Mouse (Mus musculus): Measurements from ENCODE around the gene Tmem151b. TPM values are rescaled to one million over a fixed set of nuclear protein-coding genes. Genes with fewer than 3 reads are reported as not detected.

Tmem151b gene
- 0.06 TPM for polyA plus RNA-seq (2017; shearing (Covaris generic))

DNA sequence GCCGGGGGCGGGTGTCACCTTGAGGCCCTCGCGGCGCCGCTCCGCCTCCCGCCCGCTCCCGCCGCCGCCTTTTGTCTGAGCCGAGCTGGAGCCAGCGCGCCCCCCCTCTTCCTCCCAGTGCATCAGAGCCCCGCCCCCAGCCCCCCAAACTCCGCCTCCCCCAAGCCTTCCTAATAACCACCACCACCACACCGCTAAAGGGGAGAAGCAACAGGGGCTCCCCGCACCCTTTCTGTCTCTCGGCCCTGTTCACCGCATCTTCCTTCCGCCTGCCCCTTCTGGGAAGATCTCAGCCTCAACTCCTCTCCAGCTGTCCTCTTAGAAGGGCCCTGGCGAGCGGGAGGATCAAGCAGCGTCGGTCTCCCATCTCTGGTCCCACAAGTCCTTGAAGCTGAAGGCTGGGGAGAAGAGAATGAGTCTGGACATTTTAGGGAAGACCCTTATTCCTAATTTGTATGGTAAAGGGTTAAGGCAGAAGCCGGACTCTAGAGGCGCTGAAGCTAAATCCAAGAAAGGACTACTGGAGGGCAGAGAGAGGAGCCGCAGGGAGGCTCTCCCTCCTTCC, at the start of gene Tmem151b:
Gene Tmem151b, minus strand, starts transcription at position 61 of the 565 bp plus-strand sequence.

DNA sequence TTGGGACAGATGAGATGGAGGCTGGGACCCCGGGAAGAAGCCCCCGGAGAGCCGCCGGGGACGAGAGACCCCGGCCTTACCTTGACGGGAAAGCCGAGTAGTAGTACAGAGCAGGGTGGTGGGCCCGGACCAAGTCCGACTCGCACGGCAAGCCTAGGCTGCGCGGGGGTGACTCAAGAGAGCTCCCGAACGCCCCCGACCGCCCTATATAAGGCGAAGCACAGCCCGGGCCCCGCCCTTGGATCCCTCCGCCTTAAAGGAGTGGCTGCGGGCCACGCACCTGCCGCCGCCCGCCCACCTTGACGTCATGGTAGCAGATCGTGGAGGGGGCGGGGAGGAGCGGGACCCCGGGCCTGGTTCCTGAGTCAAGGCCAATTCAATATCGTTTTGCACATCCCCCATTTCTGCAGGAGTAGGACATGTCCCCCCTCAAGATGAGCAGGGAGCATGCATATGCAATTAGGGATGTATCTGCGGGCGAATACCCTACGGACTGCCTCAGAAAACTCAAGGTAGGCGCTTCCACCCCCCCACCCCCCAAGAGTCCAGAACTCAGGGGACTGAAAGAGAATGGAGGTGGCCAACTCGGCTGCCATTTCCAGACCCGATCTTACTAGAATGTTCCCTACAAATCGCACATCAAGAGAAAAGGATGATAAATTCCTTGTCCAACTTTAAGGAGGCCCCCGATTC, 23.8 kb upstream of the Tmem151b start, which contains the start of gene Hsp90ab1:
Gene Hsp90ab1, minus strand, starts transcription at position 185 of the 693 bp plus-strand sequence.

DNA sequence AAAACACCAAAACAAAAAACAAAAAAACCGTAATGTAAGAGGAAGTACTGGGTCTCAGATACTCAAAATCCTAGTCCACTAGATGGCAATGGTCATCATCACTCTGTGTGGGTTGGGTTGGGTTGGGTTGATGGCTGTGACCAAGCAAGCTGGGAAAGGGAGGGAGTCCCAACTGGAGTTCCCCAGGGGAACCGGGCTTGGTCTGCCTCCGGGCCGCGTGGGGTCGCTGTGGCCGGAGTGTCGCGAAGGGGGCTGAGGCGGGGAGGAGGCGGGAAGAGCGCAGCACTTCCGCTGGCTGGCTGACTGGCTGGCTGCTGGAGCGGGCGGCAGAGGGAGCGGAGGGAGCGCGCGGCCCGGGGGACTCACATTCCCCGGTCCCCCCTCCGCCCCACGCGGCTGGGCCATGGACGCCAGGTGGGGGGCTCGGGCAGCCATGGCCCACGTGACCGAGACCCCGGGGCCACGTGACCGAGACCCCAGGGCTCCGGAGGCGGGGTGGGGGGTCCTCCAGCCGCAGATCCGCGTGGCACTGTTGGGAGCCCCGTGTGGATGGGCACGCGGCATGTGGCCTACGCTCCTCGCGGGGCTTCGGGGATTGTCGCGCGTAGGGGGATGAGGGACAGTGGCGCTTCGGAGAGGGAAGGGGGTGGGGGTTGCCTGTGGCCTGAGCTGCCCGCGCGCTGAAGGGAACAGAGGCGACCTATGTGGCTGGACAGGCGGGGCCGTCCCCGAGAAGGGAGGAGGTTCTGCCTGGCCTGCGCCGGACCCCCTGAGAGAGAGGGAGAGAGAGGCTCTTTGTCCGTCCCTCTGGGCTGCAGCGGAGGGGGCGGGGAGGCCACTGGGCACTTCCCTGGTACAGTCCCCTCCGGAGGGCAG, 14.4 kb upstream of the Tmem151b start, which contains the start of gene Slc35b2:
Gene Slc35b2, plus strand, starts transcription at position 220 of the 876 bp plus-strand sequence.

DNA sequence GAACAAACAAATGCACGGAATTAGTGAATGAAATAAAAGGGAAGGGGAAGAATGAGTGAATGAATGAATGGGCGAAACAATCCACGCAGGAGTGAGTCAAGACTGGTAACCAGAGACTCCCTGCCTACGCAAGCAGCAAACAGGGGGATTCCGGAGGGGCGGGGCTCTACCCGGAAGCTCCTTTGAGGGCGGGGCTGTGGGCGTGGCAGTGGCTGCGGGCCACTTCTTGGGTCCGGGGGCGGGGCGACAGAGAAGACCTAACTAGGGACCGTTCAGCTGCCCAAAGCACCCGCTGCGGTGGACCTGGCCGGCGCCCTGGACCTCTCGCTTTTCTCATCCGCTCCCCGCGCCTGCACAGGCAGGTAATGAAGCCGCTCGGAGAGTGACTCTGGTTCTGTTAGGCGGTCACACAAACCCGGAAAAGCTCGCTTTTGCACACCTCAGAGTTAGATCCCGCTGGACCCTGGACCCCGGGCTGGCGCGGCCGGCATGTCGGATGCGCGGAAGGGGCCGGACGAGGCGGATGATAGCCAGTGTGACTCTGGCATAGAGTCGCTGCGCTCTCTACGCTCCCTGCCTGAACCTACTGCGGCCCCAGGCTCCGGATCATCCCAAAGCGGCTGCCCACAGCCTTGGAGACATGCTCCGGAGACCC, 6.1 kb upstream of the Tmem151b start, which contains the start of gene Nfkbie:
Gene Nfkbie, plus strand, starts transcription at position 252 of the 655 bp plus-strand sequence.

DNA sequence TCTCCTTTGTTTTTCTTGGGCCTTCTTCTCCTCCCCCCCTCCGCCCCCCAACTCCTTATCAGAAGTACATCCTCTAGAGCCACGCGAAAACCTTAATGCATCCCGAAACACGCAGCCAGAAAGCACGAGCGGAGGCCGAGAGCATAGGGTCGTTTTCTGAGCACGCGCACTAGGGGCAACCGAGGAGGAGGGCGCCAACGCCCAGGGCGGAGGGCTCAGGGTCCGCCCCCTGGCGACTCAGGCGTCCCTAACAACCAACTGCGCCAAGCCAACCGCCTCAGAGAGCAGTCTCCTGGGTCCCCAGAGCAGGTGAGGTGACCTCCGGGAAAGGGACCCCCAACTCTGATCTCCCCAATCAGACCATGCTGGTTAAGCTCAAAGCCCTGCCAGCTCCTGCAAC, 26.2 kb downstream of the Tmem151b start, which contains the start of gene Tcte1:
Gene Tcte1, plus strand, starts transcription at position 172 of the 400 bp plus-strand sequence.

DNA sequence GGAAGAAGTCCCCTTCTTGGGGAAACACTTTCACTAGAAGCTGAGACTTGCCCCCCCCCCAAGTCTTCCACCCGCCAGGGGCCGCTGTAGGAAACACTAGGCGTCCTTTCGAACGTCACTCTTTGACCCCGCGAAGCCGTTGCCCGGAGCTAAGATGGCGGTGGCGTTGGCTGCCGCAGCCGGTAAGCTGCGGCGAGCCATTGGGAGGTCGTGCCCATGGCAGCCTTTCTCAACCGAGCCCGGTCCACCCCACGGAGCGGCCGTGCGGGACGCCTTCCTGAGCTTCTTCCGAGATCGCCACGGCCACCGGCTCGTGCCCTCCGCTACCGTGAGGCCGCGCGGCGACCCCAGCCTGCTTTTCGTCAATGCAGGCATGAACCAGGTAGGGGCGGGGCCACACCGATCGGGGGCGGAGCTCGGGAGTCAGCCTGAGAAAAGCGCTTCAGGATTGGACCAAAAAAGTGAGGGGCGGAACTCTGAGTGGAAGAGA, 42.7 kb downstream of the Tmem151b start, which contains the start of gene Aars2:
Gene Aars2, plus strand, starts transcription at position 142 of the 490 bp plus-strand sequence.

Other genes starting within 250 kb of the Tmem151b start
- gene Cdc5l, start 115.9 kb downstream of the Tmem151b start, polyA plus RNA-seq (2017; shearing (Covaris generic)) = 88.1 TPM
- gene Spats1, start 74.3 kb downstream of the Tmem151b start, polyA plus RNA-seq (2017; shearing (Covaris generic)) = 1.2 TPM
- 13.8 TPM for gene Aars2, start 42.8 kb downstream of the Tmem151b start, polyA plus RNA-seq (2017; shearing (Covaris generic))
- gene Tcte1, start 26.2 kb downstream of the Tmem151b start, polyA plus RNA-seq (2017; shearing (Covaris generic)) = not detected
- 97.9 TPM for gene Nfkbie, start 6.0 kb upstream of the Tmem151b start, polyA plus RNA-seq (2017; shearing (Covaris generic))
- 77.9 TPM for gene Slc35b2, start 14.2 kb upstream of the Tmem151b start, polyA plus RNA-seq (2017; shearing (Covaris generic))
- gene Hsp90ab1, start 23.6 kb upstream of the Tmem151b start, polyA plus RNA-seq (2017; shearing (Covaris generic)) = 1,226 TPM
- 156 TPM for gene Slc29a1, start 49.9 kb upstream of the Tmem151b start, polyA plus RNA-seq (2017; shearing (Covaris generic))
- not detected for gene Mymx, start 52.4 kb upstream of the Tmem151b start, polyA plus RNA-seq (2017; shearing (Covaris generic))
- gene Capn11, start 109.6 kb upstream of the Tmem151b start, polyA plus RNA-seq (2017; shearing (Covaris generic)) = 3.7 TPM
- 101 TPM for gene Mrpl14, start 136.6 kb upstream of the Tmem151b start, polyA plus RNA-seq (2017; shearing (Covaris generic))
- 9.7 TPM for gene Tmem63b, start 137.2 kb upstream of the Tmem151b start, polyA plus RNA-seq (2017; shearing (Covaris generic))
- gene 1600014C23Rik, start 184.2 kb upstream of the Tmem151b start, polyA plus RNA-seq (2017; shearing (Covaris generic)) = not detected